Mouse (Mus musculus) MEL (cell line): ENCODE data around the gene Cyp4f17. TPM values are rescaled to one million over a fixed set of nuclear protein-coding genes. Genes with fewer than 3 reads are reported as not detected.

Experiments used
- DNase-seq: peaks from one replicate; pipeline ENCODE4 v3.0.0; 2011; ENCODE audit warnings: low read depth, low spot score
- H3K27ac ChIP-seq: 2 replicates; pipeline ENCODE4 v1.5.1; 2012; ENCODE audit warnings: low read depth, mild to moderate bottlenecking, control low read depth, low read length, moderate library complexity; ENCODE audit not compliant: control insufficient read depth
- H3K27me3 ChIP-seq, 2 experiments: fragments of 150-350 bp in 1 of 2; sonication (generic) in 1 of 2; 2 replicates each; pipeline ENCODE4 v1.6.1; 2012; ENCODE audit warnings: low read length in 2 of 2, mild to moderate bottlenecking in 2 of 2, improper control_type of control experiment in 1 of 2, moderate library complexity in 1 of 2; ENCODE audit not compliant: insufficient read depth in 2 of 2, control insufficient read depth in 1 of 2
- H3K36me3 ChIP-seq, 2 experiments: 2 replicates each; pipeline ENCODE4 v1.6.1; 2012 to 2014; ENCODE audit warnings: low read length in 2 of 2, improper control_type of control experiment in 1 of 2, inconsistent platforms in 1 of 2, mild to moderate bottlenecking in 1 of 2; ENCODE audit not compliant: insufficient read depth in 2 of 2, control insufficient read depth in 1 of 2
- H3K4me1 ChIP-seq, 2 experiments: fragments of 150-350 bp in 1 of 2; sonication (generic) in 1 of 2; 2 replicates each; pipeline ENCODE4 v1.6.1; 2012; ENCODE audit warnings: low read length in 2 of 2, improper control_type of control experiment in 1 of 2, mild to moderate bottlenecking in 1 of 2; ENCODE audit not compliant: insufficient read depth in 2 of 2, control insufficient read depth in 1 of 2
- H3K4me3 ChIP-seq, 2 experiments: fragments of 150-350 bp in 1 of 2; sonication (generic) in 1 of 2; 2 replicates each; pipeline ENCODE4 v1.5.1; 2012; ENCODE audit warnings: low read depth in 2 of 2, low read length in 2 of 2, mild to moderate bottlenecking in 2 of 2, moderate library complexity in 2 of 2, control low read depth in 1 of 2, improper control_type of control experiment in 1 of 2; ENCODE audit not compliant: control insufficient read depth in 1 of 2, insufficient read depth in 1 of 2
- H3K79me2 ChIP-seq: 2 replicates; pipeline ENCODE4 v1.6.1; 2012; ENCODE audit warnings: mild to moderate bottlenecking, low read length, moderate library complexity; ENCODE audit not compliant: control insufficient read depth, poor library complexity, insufficient read depth
- H3K9ac ChIP-seq: 2 replicates; pipeline ENCODE4 v1.6.1; 2012; ENCODE audit warnings: low read depth, mild to moderate bottlenecking, control low read depth, low read length, moderate library complexity; ENCODE audit not compliant: control insufficient read depth, poor library complexity, severe bottlenecking
- H3K9me3 ChIP-seq: fragments of 150-350 bp; sonication (generic); replicated peaks from 2 replicates; pipeline ENCODE4 v1.6.1; 2012; ENCODE audit warnings: mild to moderate bottlenecking, low read length, improper control_type of control experiment, moderate library complexity; ENCODE audit not compliant: insufficient read depth
- BHLHE40 ChIP-seq: IDR thresholded peaks from 2 replicates; pipeline ENCODE4 v1.6.1; 2012; ENCODE audit warnings: low read depth, mild to moderate bottlenecking, inconsistent platforms, low read length, improper control_type of control experiment, borderline replicate concordance
- CHD1 ChIP-seq: IDR thresholded peaks from 2 replicates; pipeline ENCODE4 v1.6.1; 2012; ENCODE audit warnings: low read depth, mild to moderate bottlenecking, inconsistent platforms, low read length, improper control_type of control experiment
- ELF1 ChIP-seq: IDR thresholded peaks from 2 replicates; pipeline ENCODE4 v1.6.1; 2014; ENCODE audit warnings: low read depth, mild to moderate bottlenecking, inconsistent platforms, low read length, improper control_type of control experiment, moderate library complexity
- ETS1 ChIP-seq: IDR thresholded peaks from 2 replicates; pipeline ENCODE4 v1.6.1; 2012; ENCODE audit warnings: low read depth, mild to moderate bottlenecking, inconsistent platforms, low read length, improper control_type of control experiment, moderate library complexity
- KAT2A ChIP-seq: conservative IDR thresholded peaks from 2 replicates; pipeline ENCODE4 v1.6.1; 2012; ENCODE audit warnings: low read depth, low read length, improper control_type of control experiment, inconsistent platforms
- MAFK ChIP-seq: IDR thresholded peaks from 2 replicates; pipeline ENCODE4 v1.6.1; 2011; ENCODE audit warnings: low read depth, mild to moderate bottlenecking, low read length, improper control_type of control experiment, borderline replicate concordance
- MAX ChIP-seq: IDR thresholded peaks from 2 replicates; pipeline ENCODE4 v1.6.1; 2011; ENCODE audit warnings: low read length, improper control_type of control experiment
- MXI1 ChIP-seq: IDR thresholded peaks from 2 replicates; pipeline ENCODE4 v1.6.1; 2011; ENCODE audit warnings: mild to moderate bottlenecking, low read depth, low read length, improper control_type of control experiment
- MYC ChIP-seq: IDR thresholded peaks from 2 replicates; pipeline ENCODE4 v1.6.1; 2011; ENCODE audit warnings: low read depth, mild to moderate bottlenecking, low read length, improper control_type of control experiment, moderate library complexity
- NELFE ChIP-seq: IDR thresholded peaks from 2 replicates; pipeline ENCODE4 v1.6.1; 2011; ENCODE audit warnings: low read depth, low read length, improper control_type of control experiment
- NRF1 ChIP-seq: IDR thresholded peaks from 2 replicates; pipeline ENCODE4 v1.6.1; 2014; ENCODE audit warnings: low read depth, mild to moderate bottlenecking, inconsistent platforms, low read length, improper control_type of control experiment, moderate library complexity; ENCODE audit not compliant: poor library complexity, insufficient read depth, severe bottlenecking
- POLR2A ChIP-seq, 2 experiments: IDR thresholded peaks; 2 replicates each; pipeline ENCODE4 v1.6.1; 2011 to 2012; ENCODE audit warnings: low read length in 2 of 2, mild to moderate bottlenecking in 2 of 2, control low read depth in 1 of 2, improper control_type of control experiment in 1 of 2, low read depth in 1 of 2, moderate library complexity in 1 of 2; ENCODE audit not compliant: control insufficient read depth in 1 of 2, insufficient read depth in 1 of 2, poor library complexity in 1 of 2
- POLR2AphosphoS2 ChIP-seq: IDR thresholded peaks from 2 replicates; pipeline ENCODE4 v1.6.1; 2011; ENCODE audit warnings: low read length, improper control_type of control experiment
- RCOR1 ChIP-seq: IDR thresholded peaks from 2 replicates; pipeline ENCODE4 v1.6.1; 2012; ENCODE audit warnings: low read depth, mild to moderate bottlenecking, inconsistent platforms, low read length, improper control_type of control experiment
- TBP ChIP-seq: IDR thresholded peaks from 2 replicates; pipeline ENCODE4 v1.8.0; 2011; ENCODE audit warnings: low read depth, low read length, improper control_type of control experiment
- UBTF ChIP-seq: IDR thresholded peaks from 2 replicates; pipeline ENCODE4 v1.6.1; 2012; ENCODE audit warnings: low read depth, mild to moderate bottlenecking, inconsistent platforms, low read length, improper control_type of control experiment, moderate library complexity, borderline replicate concordance; ENCODE audit not compliant: insufficient read depth
- ZMIZ1 ChIP-seq: IDR thresholded peaks from 2 replicates; pipeline ENCODE4 v1.6.1; 2012; ENCODE audit warnings: low read depth, mild to moderate bottlenecking, inconsistent platforms, low read length, improper control_type of control experiment, moderate library complexity
- polyA plus RNA-seq, 2 experiments: library from polyadenylated mRNA; stranded (reverse) in 1 of 2; unstranded in 1 of 2; fragments of >175 nt in 1 of 2; fragments of >200 nt in 1 of 2; gene quantifications; 2 replicates each; pipeline versions ENCODE4 v1.2.1 to v1.2.4; 2012; ENCODE audit warnings: low replicate concordance in 2 of 2, low read depth in 1 of 2; ENCODE audit not compliant: insufficient read length in 2 of 2, insufficient read depth in 1 of 2, missing spikeins in 1 of 2
- total RNA-seq: library from RNA; depleted of rRNA; stranded (reverse); fragments of 300-350 nt; gene quantifications from 2 replicates; pipeline ENCODE4 v1.2.3, GENCODE M21; 2012

Cyp4f17 gene
- total and polyA plus RNA-seq, 3 experiments, result 0.42 to 1.8 TPM; not detected in 1

DNA sequence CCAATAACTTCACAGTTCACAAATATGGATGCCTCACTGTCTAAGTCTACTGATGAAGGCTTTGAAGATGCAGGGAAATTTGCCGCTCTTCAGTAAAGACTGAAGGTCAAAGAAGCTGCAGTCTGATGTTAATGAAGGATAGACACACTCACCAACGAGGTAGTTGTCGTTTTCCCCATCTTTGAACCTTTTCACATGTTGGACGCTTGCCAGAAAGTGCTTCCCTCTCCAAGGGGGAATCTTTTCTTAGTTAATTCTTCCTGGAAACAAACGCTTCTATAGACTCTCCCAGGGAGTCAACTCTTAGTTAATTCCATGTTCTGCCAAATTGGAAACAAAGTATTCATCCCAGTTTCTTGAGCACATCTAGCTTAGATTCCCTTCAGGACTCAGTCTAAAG, 10.3 kb downstream of the Cyp4f17 start:
- Histone ChIP-seq H3K36me3 (no peaks in the 10 kb centered on the region), H3K4me1 (no peaks in the 10 kb centered on the region), H3K9me3 (no peaks in the 10 kb centered on the region), H3K4me3 (no peak overlapping the region), H3K79me2 (no peaks in the 10 kb centered on the region), H3K9ac (no peak overlapping the region), H3K27me3 (peaks cover 0 to 4% of the 10 kb centered on the region in 2 experiments; a peak in 3 of 4 replicates), H3K27ac (no peak overlapping the region)
- no peak for DNase-seq
- TF ChIP-seq KAT2A (no peak), ZMIZ1 (no peak), NRF1 (no peak), BHLHE40 (no peak), ETS1 (no peak), POLR2A (IDR thresholded peaks at IDR 0.05; ENCODE audit: control insufficient read depth in 1 of 2, insufficient read depth in 1 of 2, low read depth in 1 of 2, low read length in 2 of 2, poor library complexity in 1 of 2) (no peak), TBP (no peak), POLR2AphosphoS2 (no peak), RCOR1 (no peak), NELFE (no peak), MXI1 (no peak), MYC (no peak)

DNA sequence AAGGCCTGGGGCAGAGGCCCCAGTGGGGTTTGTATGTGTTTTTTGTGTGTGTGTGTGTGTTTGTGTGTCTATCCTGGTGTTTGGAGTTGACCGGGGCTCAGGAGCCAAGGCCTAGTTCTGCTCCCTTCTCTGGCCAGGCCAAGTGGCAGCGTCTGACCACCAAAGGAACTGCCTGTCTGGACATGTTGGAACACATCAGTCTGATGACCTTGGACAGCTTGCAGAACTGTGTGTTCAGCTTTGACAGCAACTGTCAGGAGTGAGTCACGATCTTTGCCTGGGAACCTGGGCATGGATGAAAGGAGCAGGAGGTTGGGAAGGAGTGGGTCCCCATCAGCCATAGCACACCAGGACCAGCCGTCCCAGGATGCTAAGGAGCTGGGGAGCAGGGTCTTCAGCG, 16.1 kb downstream of the Cyp4f17 start:
- peaks cover 2 to 3% of the 10 kb centered on the region in 2 experiments; a peak in 2 of 4 replicates for H3K4me1 ChIP-seq
- no peak overlapping the region for H3K27ac ChIP-seq
- no peak for DNase-seq
- H3K79me2 ChIP-seq, result no peaks in the 10 kb centered on the region
- no peak overlapping the region for H3K9ac ChIP-seq
- no peaks in the 10 kb centered on the region for H3K27me3 ChIP-seq
- H3K9me3 ChIP-seq, result no peaks in the 10 kb centered on the region
- H3K4me3 ChIP-seq, result no peak overlapping the region
- H3K36me3 ChIP-seq, result peaks cover 0 to 5% of the 10 kb centered on the region in 2 experiments; a peak in 2 of 4 replicates
- no peak for TF ChIP-seq CHD1
- no peak for TF ChIP-seq NELFE
- no peak for TF ChIP-seq UBTF
- no peak for TF ChIP-seq MAFK
- no peak for TF ChIP-seq ETS1
- TF ChIP-seq ELF1, result no peak
- TF ChIP-seq MAX, result no peak
